Mouse (Mus musculus) adipocyte (in vitro differentiated cells): Measurements from ENCODE around the gene Papln.

Experiments used
- DNase-seq: peaks from one replicate; pipeline ENCODE4 v3.0.0-alpha.2; 2016; ENCODE audit warnings: low spot score

Papln gene

GRCm38 (mm10) chr12:83767833-83768232 is 4.4 kb downstream of the Papln start:
- DNase-seq, result no peak

- peak; percentile 22 for DNase-seq
Observed at GRCm38 (mm10) chr12:83768235-83768899, 4.9 kb downstream of the Papln start.

- peak; percentile 79 for DNase-seq
Observed at GRCm38 (mm10) chr12:83770418-83771256, 7.2 kb downstream of the Papln start.

- DNase-seq, result no peak
Observed at GRCm38 (mm10) chr12:83775621-83776020, 12.2 kb downstream of the Papln start.

DNA sequence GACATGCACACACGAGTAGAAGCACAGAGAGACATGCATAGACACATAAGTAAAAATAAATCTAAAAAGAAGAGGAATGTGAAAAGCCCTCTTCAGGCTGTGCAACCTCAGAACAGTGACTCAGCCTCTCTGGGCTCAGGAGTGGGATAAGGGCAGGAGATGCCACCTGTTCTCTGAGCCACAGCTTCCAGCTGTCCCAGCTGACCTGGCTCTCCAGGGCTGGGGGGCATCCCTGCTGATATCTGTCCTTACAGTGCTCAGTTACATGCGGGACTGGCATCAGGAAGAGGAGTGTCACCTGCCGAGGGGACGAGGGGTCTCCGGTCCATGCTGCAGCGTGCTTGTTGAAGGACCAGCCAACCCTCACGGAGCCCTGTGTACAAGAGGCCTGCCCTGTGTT is 13.3 kb downstream of the Papln start:
- DNase-seq, result no peak

- DNase-seq, result no peak
Observed at GRCm38 (mm10) chr12:83780181-83780580, 16.7 kb downstream of the Papln start.

GRCm38 (mm10) chr12:83781204-83781603 is 17.8 kb downstream of the Papln start:
- no peak for DNase-seq

- DNase-seq, result no peak
Observed at GRCm38 (mm10) chr12:83781640-83782278, 18.3 kb downstream of the Papln start.

GRCm38 (mm10) chr12:83782669-83783068 is 19.2 kb downstream of the Papln start:
- no peak for DNase-seq

GRCm38 (mm10) chr12:83785305-83785704 is 21.9 kb downstream of the Papln start:
- no peak for DNase-seq

- no peak for DNase-seq
Observed at GRCm38 (mm10) chr12:83789051-83789780, 25.8 kb downstream of the Papln start.

- DNase-seq, result peak; percentile 13
Observed at GRCm38 (mm10) chr12:83789781-83790140, 26.3 kb downstream of the Papln start.

DNA sequence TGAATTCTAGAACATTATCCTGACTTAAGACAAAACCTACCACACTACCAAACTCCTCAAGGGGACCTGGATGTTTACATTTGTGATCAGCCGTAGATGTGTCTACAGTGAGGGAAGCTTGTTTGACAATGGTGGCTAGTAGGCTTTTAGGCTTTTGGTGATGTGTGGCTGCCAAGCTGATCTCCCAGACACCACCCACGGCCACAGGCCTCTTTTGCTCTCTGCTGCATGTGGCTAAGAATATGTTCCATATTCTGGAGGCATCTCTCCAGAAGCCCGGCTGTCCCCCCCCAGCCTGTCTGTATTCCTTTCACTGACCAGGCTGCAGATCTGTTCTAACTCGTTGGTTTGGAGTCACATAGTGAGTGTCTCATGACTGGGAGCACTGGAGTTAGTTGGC is 27.3 kb downstream of the Papln start:
- DNase-seq, result no peak

GRCm38 (mm10) chr12:83791737-83792136 is 28.3 kb downstream of the Papln start:
- DNase-seq, result no peak

DNA sequence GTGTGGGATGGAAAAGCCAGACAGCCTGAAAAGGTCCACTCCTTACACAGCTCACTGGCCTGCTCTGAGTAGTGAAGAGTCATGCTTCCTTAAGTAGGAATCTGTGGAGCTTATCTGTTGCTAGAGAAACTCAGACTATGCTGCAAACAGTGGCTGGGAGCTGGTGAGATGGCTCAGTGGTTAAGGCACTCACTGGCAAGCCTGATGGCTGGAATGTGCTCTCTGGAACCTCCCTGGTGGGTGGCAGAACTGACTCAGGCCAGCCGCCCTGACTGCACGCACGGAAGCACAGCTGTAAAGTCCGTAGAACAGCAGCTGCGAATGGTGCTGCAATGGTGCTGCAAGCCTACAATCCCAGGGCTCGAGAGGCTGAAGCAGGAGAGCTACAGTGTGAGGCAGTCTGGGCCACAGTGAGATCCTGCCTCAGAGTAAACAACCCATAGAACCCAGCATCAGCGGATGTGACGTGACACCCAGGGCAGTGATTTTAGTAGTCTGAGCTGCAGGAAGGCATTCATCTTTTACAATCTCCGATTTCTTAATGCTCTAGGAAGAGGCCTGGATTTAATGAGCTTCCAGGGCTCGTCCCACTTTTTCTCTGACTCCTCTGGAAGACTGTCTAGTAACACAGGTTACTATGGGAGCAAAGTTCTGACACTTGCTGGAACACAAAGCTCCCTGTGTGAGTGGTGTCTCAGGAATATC is 29.4 kb downstream of the Papln start:
- DNase-seq, result no peak

GRCm38 (mm10) chr12:83795051-83795450 is 31.6 kb downstream of the Papln start:
- no peak for DNase-seq

DNA sequence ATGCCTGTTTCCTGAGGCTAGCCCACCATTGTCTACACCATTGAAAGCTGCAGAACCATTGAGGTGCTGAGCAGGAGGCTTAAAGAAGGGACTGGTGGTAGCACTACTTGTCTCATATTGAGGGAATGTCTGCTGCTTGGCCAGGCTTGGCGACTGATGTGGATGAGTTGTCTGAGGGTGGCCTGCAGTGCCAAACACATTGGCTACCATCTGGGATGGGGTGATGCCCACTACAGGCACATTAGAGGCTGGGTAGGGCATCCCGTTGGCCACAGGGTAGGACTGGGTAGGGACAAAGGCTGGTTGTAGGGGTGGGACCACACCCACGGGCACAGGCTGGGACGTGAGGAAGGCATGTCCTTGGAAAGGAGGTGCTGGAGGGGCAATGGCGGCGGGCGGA is 32.2 kb downstream of the Papln start:
- no peak for DNase-seq

- DNase-seq, result no peak
Observed at GRCm38 (mm10) chr12:83798313-83798712, 34.9 kb downstream of the Papln start.

DNA sequence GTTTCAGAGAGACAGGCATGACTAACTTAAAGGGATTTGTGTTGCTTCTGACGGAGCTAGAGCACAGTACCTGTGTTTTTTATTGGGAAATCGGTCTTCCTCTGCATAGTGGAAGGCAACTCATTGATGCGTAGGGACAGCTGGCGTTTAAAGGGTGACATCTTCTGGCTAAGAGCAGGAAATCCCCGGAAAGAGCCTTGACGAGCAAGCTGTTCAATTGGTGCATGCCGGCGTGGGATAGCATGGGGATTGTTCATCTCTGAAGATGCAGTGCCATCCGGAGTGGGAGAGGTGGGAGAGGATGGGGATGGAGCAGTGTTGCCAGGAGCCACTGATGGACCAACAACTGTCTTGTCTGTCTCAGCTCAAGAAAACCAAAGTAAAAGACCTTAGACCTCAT is 37.5 kb downstream of the Papln start:
- DNase-seq, result no peak

GRCm38 (mm10) chr12:83803641-83804040 is 40.2 kb downstream of the Papln start:
- DNase-seq, result no peak

DNA sequence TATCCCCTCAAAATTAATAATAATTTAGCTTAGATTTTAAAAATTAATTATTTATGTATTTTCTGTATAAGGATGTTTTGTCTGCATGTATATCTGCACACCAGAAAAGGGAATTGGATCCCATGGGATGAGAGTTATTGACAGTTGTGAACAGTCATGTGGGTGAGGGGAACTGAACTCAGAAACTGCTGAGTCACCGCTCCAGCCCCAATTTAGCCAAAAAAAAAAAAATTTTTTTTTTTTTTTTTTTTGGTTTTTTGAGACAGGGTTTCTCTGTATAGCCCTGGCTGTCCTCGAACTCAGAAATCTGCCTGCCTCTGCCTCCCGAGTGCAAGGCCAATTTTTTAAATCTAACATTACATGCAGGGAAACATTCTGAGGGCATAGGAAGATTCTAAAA is 48.5 kb downstream of the Papln start:
- no peak for DNase-seq

DNA sequence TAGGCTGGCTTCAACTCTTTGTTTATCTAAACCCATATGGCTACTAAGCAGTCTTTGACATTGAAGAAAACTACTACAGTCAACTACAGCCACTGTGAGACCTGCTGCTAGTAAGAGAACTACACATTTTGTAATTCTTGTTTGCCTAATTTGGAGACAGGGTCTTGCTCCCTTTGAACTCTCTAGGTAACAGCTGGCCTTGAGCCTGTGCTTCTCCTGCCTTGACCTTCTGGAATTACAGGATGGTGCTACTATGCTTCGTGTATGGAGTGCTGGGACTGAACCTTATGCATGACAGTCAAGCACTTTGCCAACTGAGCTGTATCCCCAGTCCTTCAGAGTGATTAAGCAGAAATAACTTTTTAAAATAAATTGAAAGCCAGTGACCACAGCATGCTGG is 53.2 kb downstream of the Papln start:
- DNase-seq, result no peak
